Mouse (Mus musculus) naive thymus-derived CD4-positive, alpha-beta T cell, adult 5 months (primary cell): ENCODE measurements around the gene Smim6. TPM values are rescaled to one million over a fixed set of nuclear protein-coding genes. Genes with fewer than 3 reads are reported as not detected.

Experiments
- polyA plus RNA-seq: library from polyadenylated mRNA; unstranded; fragments of 100-300 nt; shearing (Covaris generic); gene quantifications from one replicate; pipeline ENCODE4 v1.2.1, GENCODE M21; 2017

Smim6 gene
- polyA plus RNA-seq: 0.36 TPM

DNA sequence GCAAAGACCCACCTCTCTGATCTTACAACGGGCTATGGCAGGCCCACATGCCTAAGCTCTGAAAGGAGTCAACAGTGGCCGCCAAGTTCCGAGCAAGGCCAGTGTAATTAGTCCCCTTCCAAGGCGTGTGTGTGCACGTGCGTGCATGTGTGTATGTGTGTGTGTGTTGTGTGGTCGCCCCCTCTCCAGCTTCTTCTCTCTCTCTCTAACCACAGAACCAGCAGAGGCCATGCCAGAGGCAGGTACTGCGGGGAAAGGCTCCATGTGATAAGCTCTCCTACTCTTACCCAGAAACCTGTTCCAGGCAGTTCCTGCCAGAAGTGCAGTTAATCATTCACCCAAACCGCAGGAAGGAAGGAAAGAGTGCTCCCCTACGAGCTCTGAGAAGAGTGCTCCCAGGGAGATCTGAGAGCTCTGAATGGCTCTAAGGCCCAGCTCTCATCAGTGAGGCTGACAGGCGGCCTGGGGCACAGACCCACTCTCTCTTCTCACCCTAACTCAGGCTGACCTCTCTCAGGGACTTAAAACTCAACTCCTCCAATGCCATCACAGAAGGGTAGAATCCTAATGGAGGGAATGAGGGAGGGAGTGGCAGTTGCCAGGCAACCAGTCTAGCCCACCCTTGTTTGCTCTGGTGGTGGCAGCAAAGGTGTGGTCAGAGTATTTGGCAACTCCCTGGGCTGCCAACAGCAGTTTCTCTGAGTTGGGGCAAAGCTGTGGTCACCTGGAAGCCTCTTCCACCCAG is at the start of gene Smim6:
Smim6 (plus strand) TSS at position 386 of the 745 bp plus-strand sequence.

DNA sequence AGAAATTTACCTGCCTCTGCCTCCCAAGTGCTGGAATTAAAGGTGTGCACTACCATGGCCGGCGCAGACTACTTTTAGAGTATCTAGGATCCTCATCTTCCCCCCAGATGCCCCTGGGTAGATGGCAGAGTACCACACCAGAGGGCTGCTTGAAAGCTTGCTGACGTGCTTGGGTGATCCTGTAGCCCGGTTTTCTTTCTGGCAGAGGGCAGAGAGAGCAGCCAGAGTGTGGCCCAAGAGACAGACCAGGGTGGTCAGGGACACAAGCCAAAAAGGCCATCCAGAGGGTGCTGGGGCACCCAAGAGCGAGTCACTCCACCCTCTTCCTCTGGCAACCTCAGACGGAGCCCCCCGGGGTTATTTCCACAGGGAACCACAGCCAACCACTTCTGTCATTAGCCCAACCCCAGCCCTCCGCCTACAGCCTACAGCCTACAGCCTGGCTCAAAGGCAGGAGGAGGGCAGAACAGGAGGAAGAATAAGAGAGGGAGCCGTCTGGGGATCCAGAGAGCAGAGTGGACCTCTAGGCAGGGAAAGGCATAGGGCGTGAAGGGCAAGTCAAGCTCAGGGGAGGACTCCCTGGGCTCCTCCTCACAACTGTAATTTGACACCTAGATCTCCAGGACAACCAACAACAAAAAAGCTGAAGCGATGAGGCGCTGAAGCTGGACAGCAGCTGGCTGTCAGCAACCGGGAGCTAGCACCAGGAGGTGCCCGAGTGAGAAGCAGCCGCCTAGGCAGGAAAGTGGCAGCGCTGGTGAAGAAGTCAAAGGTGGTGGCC is 12.1 kb upstream of the Smim6 start, which contains the start of gene Smim5:
Smim5 (plus strand) TSS at position 481 of the 781 bp plus-strand sequence.

DNA sequence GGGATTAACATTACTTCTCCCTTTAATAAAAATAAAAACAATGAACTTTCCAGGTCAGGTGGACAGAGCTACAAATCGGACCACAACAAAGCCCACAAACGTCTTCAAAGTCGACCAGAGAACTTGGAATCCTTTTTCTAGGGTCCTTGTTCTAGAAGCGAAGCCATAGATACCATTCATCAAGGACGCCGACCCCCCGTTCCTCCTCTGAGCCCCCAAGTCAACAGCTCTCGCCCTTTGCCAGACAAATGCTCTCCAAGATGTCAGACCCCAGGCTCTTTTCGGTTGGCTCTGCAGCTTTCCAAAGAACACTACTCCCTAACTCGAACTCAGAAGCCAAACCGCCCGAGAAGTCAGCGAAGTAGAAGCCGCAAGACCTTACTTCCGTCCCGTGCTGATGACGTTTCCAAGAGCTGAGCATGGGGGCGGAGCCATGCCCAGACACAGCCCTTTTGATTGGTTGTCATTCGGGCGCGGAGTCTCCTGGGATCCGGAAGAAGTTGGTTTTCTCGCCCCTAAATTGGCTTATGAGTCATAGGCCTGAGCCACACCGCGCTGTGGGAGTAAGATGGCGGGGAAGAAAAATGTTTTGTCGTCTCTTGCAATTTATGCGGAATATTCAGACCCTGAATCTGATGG is 21.4 kb downstream of the Smim6 start, which contains the start of the genes Sap30bp and Recql5:
Sap30bp (plus strand) TSS at position 175 of the 639 bp plus-strand sequence.
Recql5 (minus strand) TSS at position 370 of the 639 bp plus-strand sequence.

Other genes starting within 250 kb of the Smim6 start
- 176 TPM for gene Grb2, start 203.4 kb upstream of the Smim6 start, polyA plus RNA-seq
- 20.7 TPM for gene Tmem94, start 146.6 kb upstream of the Smim6 start, polyA plus RNA-seq
- gene Caskin2, start 98.4 kb upstream of the Smim6 start, polyA plus RNA-seq: 0.30 TPM
- gene Tsen54, start 97.3 kb upstream of the Smim6 start, polyA plus RNA-seq: 24.6 TPM
- gene Llgl2, start 88.0 kb upstream of the Smim6 start, polyA plus RNA-seq: 25.9 TPM
- not detected for gene Myo15b, start 53.6 kb upstream of the Smim6 start, polyA plus RNA-seq
- gene Smim5, start 12.1 kb upstream of the Smim6 start, polyA plus RNA-seq: not detected
- gene Sap30bp, start 21.3 kb downstream of the Smim6 start, polyA plus RNA-seq: 38.0 TPM
- gene Recql5, start 21.5 kb downstream of the Smim6 start, polyA plus RNA-seq: 10.1 TPM
- gene Itgb4, start 62.7 kb downstream of the Smim6 start, polyA plus RNA-seq: not detected
- 18.7 TPM for gene Galk1, start 100.7 kb downstream of the Smim6 start, polyA plus RNA-seq
- gene H3f3b, start 115.9 kb downstream of the Smim6 start, polyA plus RNA-seq: 1,639 TPM
- 48.4 TPM for gene Unk, start 118.3 kb downstream of the Smim6 start, polyA plus RNA-seq
- 92.3 TPM for gene Unc13d, start 165.9 kb downstream of the Smim6 start, polyA plus RNA-seq
- gene Wbp2, start 175.0 kb downstream of the Smim6 start, polyA plus RNA-seq: 267 TPM
- 1.6 TPM for gene Trim47, start 215.2 kb downstream of the Smim6 start, polyA plus RNA-seq
- 16.2 TPM for gene Trim65, start 219.1 kb downstream of the Smim6 start, polyA plus RNA-seq
- gene Mrpl38, start 226.9 kb downstream of the Smim6 start, polyA plus RNA-seq: 73.0 TPM